Mouse (Mus musculus) brain, embryonic 14.5 days (tissue): Measurements from ENCODE around the gene Slbp. TPM values are rescaled to one million over a fixed set of nuclear protein-coding genes. Genes with fewer than 3 reads are reported as not detected.

Source experiments
- DNase-seq: peaks from one replicate; pipeline ENCODE4 v3.0.0-alpha.2; 2011; ENCODE audit warnings: low read depth
- CTCF ChIP-seq: fragments of 200-500 bp; IDR thresholded peaks from 2 replicates; pipeline ENCODE4 v1.5.1; 2012; ENCODE audit warnings: inconsistent platforms, mild to moderate bottlenecking, moderate library complexity, borderline replicate concordance; ENCODE audit not compliant: insufficient read depth, insufficient read length; ENCODE audit errors: extremely low read depth
- POLR2A ChIP-seq: fragments of 200-500 bp; IDR thresholded peaks from 2 replicates; pipeline ENCODE4 v1.6.1; 2012; ENCODE audit warnings: mild to moderate bottlenecking, inconsistent platforms, borderline replicate concordance; ENCODE audit not compliant: poor library complexity, insufficient read depth, insufficient read length, severe bottlenecking; ENCODE audit errors: extremely low read depth
- polyA plus RNA-seq: library from polyadenylated mRNA; depleted of rRNA; stranded (reverse); fragments of >200 nt; gene quantifications from 2 replicates; pipeline ENCODE4 v1.2.3, GENCODE M21; 2012

Gene Slbp
- polyA plus RNA-seq, 1 experiment = 66.6 TPM

- TF ChIP-seq POLR2A = no peak
- no peak for TF ChIP-seq CTCF
Observed at GRCm38 (mm10) chr5:33637606-33638350, 14.6 kb downstream of the Slbp start.

GRCm38 (mm10) chr5:33635361-33635760 is 17.0 kb downstream of the Slbp start:
- DNase-seq = no peak
- TF ChIP-seq CTCF = no peak

More at GRCm38 (mm10) chr5:33637606-33638350, 14.6 kb downstream of the Slbp start:
- DNase-seq = no peak

GRCm38 (mm10) chr5:33632526-33632925 is 19.8 kb downstream of the Slbp start:
- no peak for DNase-seq
- TF ChIP-seq CTCF (no peak), POLR2A (no peak)

- no peak for DNase-seq
- TF ChIP-seq POLR2A (no peak), CTCF (no peak)
Observed at GRCm38 (mm10) chr5:33630615-33631014, 21.8 kb downstream of the Slbp start.

GRCm38 (mm10) chr5:33630061-33630460 is 22.3 kb downstream of the Slbp start:
- no peak for DNase-seq
- TF ChIP-seq POLR2A = no peak
- no peak for TF ChIP-seq CTCF

GRCm38 (mm10) chr5:33629301-33629987 is 22.9 kb downstream of the Slbp start, which contains the start of the genes Fam53a and Gm9903:
Gene Fam53a, minus strand, starts transcription at chr5:33629635.
Gene Gm9903, plus strand, starts transcription at chr5:33629925.
- DNase-seq = peak; percentile 99
- peak; percentile 22; the same call in 1 of the 2 replicates for TF ChIP-seq CTCF
- peak; percentile 100 for TF ChIP-seq POLR2A

GRCm38 (mm10) chr5:33628820-33629300 is 23.5 kb downstream of the Slbp start:
- TF ChIP-seq POLR2A = no peak
- TF ChIP-seq CTCF = no peak
- DNase-seq = peak; percentile 67

GRCm38 (mm10) chr5:33627968-33628367 is 24.4 kb downstream of the Slbp start:
- TF ChIP-seq POLR2A (no peak), CTCF (no peak)
- DNase-seq = peak; percentile 17

- TF ChIP-seq POLR2A = no peak
- TF ChIP-seq CTCF = no peak
- DNase-seq = no peak
Observed at GRCm38 (mm10) chr5:33623766-33624165, 28.6 kb downstream of the Slbp start.

GRCm38 (mm10) chr5:33622671-33623070 is 29.7 kb downstream of the Slbp start:
- DNase-seq = no peak
- TF ChIP-seq POLR2A = no peak
- TF ChIP-seq CTCF = no peak

- DNase-seq = no peak
- TF ChIP-seq CTCF = no peak
Observed at GRCm38 (mm10) chr5:33614391-33614790, 38.0 kb downstream of the Slbp start.

GRCm38 (mm10) chr5:33611795-33612194 is 40.6 kb downstream of the Slbp start:
- DNase-seq = no peak
- TF ChIP-seq CTCF (no peak), POLR2A (no peak)

- no peak for DNase-seq
- TF ChIP-seq CTCF (no peak), POLR2A (no peak)
Observed at GRCm38 (mm10) chr5:33609226-33609625, 43.1 kb downstream of the Slbp start.
